Mouse (Mus musculus): ENCODE results near the gene Gm17334. TPM values are rescaled to one million over a fixed set of nuclear protein-coding genes. Genes with fewer than 3 reads are reported as not detected.
A peak's percentile ranks its signal among the peaks of the same experiment; 100 is the strongest.

Gm17334 gene
- polyA plus RNA-seq, 1 experiment: 0.86 TPM

- Histone ChIP-seq H3K4me1 (replicated peaks; ENCODE audit: control insufficient read depth, insufficient read depth, low read length) (peaks cover 28% of the 10 kb centered on the region), H3K36me3 (ENCODE audit: control insufficient read depth, insufficient read depth, low read length) (peaks cover 67% of the 10 kb centered on the region), H3K4me3 (ENCODE audit: control insufficient read depth, insufficient read depth, low read length) (no peak overlapping the region), H3K27me3 (ENCODE audit: control insufficient read depth, insufficient read depth, low read length) (no peaks in the 10 kb centered on the region), H3K27ac (ENCODE audit: control insufficient read depth, insufficient read depth, low read length) (no peak overlapping the region)
- no peak for TF ChIP-seq CTCF (IDR thresholded peaks at IDR 0.05; ENCODE audit: borderline replicate concordance, control insufficient read depth, extremely low read depth, insufficient read depth, low read length, poor library complexity)
- no peak for TF ChIP-seq POLR2A (IDR thresholded peaks at IDR 0.05; ENCODE audit: control insufficient read depth, extremely low read depth, insufficient read depth, low read length, poor library complexity)
- DNase-seq: no peak
- WGBS: 86% methylated on average over 13 of the region's 13 CpGs
These were observed 1.8 kb upstream of the Gm17334 start for GRCm38 (mm10) chr11:53774659-53775255.

- Histone ChIP-seq H3K27ac (ENCODE audit: control insufficient read depth, insufficient read depth, low read length) (no peak overlapping the region), H3K4me3 (ENCODE audit: control insufficient read depth, insufficient read depth, low read length) (no peak overlapping the region), H3K36me3 (ENCODE audit: control insufficient read depth, insufficient read depth, low read length) (peaks cover 61% of the 10 kb centered on the region), H3K4me1 (replicated peaks; ENCODE audit: control insufficient read depth, insufficient read depth, low read length) (peaks cover 36% of the 10 kb centered on the region), H3K27me3 (ENCODE audit: control insufficient read depth, insufficient read depth, low read length) (no peaks in the 10 kb centered on the region)
- TF ChIP-seq CTCF (IDR thresholded peaks at IDR 0.05; ENCODE audit: borderline replicate concordance, control insufficient read depth, extremely low read depth, insufficient read depth, low read length, poor library complexity) (no peak), POLR2A (IDR thresholded peaks at IDR 0.05; ENCODE audit: control insufficient read depth, extremely low read depth, insufficient read depth, low read length, poor library complexity) (no peak)
- no peak for DNase-seq
- WGBS: 92% methylated on average over 16 of the region's 16 CpGs
These were observed 814 bp upstream of the Gm17334 start for GRCm38 (mm10) chr11:53773641-53774360.

- no peak for DNase-seq
- H3K27me3 ChIP-seq (ENCODE audit: control insufficient read depth, insufficient read depth, low read length): no peaks in the 10 kb centered on the region
- peaks cover 34% of the 10 kb centered on the region for H3K4me1 ChIP-seq (replicated peaks; ENCODE audit: control insufficient read depth, insufficient read depth, low read length)
- no peak overlapping the region for H3K27ac ChIP-seq (ENCODE audit: control insufficient read depth, insufficient read depth, low read length)
- peaks cover 49% of the 10 kb centered on the region for H3K36me3 ChIP-seq (ENCODE audit: control insufficient read depth, insufficient read depth, low read length)
- WGBS: 33% methylated on average over 9 of the region's 9 CpGs
- H3K4me3 ChIP-seq (ENCODE audit: control insufficient read depth, insufficient read depth, low read length): peak overlapping the region; percentile 18
- TF ChIP-seq POLR2A (IDR thresholded peaks at IDR 0.05; ENCODE audit: control insufficient read depth, extremely low read depth, insufficient read depth, low read length, poor library complexity) (no peak), CTCF (IDR thresholded peaks at IDR 0.05; ENCODE audit: borderline replicate concordance, control insufficient read depth, extremely low read depth, insufficient read depth, low read length, poor library complexity) (no peak)
These were observed 451 bp downstream of the Gm17334 start for GRCm38 (mm10) chr11:53772536-53772935.

- no peak for DNase-seq
These were observed 1.8 kb downstream of the Gm17334 start for GRCm38 (mm10) chr11:53771001-53771744.

GRCm38 (mm10) chr11:53770125-53770791, 2.7 kb downstream of the Gm17334 start:
- Histone ChIP-seq H3K27ac (ENCODE audit: control insufficient read depth, insufficient read depth, low read length) (peak overlapping the region; percentile 79), H3K36me3 (ENCODE audit: control insufficient read depth, insufficient read depth, low read length) (peaks cover 27% of the 10 kb centered on the region), H3K4me1 (replicated peaks; ENCODE audit: control insufficient read depth, insufficient read depth, low read length) (peaks cover 34% of the 10 kb centered on the region), H3K4me3 (ENCODE audit: control insufficient read depth, insufficient read depth, low read length) (peak overlapping the region; percentile 91), H3K27me3 (ENCODE audit: control insufficient read depth, insufficient read depth, low read length) (no peaks in the 10 kb centered on the region)
- 0 out of 2 replicates have a peak, but pooled peaks have one; percentile 23 for TF ChIP-seq CTCF (IDR thresholded peaks at IDR 0.05; ENCODE audit: borderline replicate concordance, control insufficient read depth, extremely low read depth, insufficient read depth, low read length, poor library complexity)
- no peak for TF ChIP-seq POLR2A (IDR thresholded peaks at IDR 0.05; ENCODE audit: control insufficient read depth, extremely low read depth, insufficient read depth, low read length, poor library complexity)
- under 1% methylated on average over 75 of the region's 75 CpGs for WGBS
- DNase-seq: peak; percentile 74

More at GRCm38 (mm10) chr11:53771001-53771744, 1.8 kb downstream of the Gm17334 start:
- Histone ChIP-seq H3K36me3 (ENCODE audit: control insufficient read depth, insufficient read depth, low read length) (peaks cover 36% of the 10 kb centered on the region), H3K27me3 (ENCODE audit: control insufficient read depth, insufficient read depth, low read length) (no peaks in the 10 kb centered on the region), H3K4me1 (replicated peaks; ENCODE audit: control insufficient read depth, insufficient read depth, low read length) (peaks cover 34% of the 10 kb centered on the region), H3K27ac (ENCODE audit: control insufficient read depth, insufficient read depth, low read length) (no peak overlapping the region), H3K4me3 (ENCODE audit: control insufficient read depth, insufficient read depth, low read length) (peak overlapping the region; percentile 40)
- 6% methylated on average over 11 of the region's 11 CpGs for WGBS
- TF ChIP-seq POLR2A (IDR thresholded peaks at IDR 0.05; ENCODE audit: control insufficient read depth, extremely low read depth, insufficient read depth, low read length, poor library complexity): no peak
- TF ChIP-seq CTCF (IDR thresholded peaks at IDR 0.05; ENCODE audit: borderline replicate concordance, control insufficient read depth, extremely low read depth, insufficient read depth, low read length, poor library complexity): no peak

GRCm38 (mm10) chr11:53769760-53770124, 3.2 kb downstream of the Gm17334 start, which contains the start of gene Irf1:
TSS of gene Irf1 (plus strand) at chr11:53770014.
- peaks cover 35% of the 10 kb centered on the region for H3K4me1 ChIP-seq (replicated peaks; ENCODE audit: control insufficient read depth, insufficient read depth, low read length)

More at GRCm38 (mm10) chr11:53769760-53770124, 3.2 kb downstream of the Gm17334 start, which contains the start of gene Irf1:
- TF ChIP-seq CTCF (IDR thresholded peaks at IDR 0.05; ENCODE audit: borderline replicate concordance, control insufficient read depth, extremely low read depth, insufficient read depth, low read length, poor library complexity): no peak
- TF ChIP-seq POLR2A (IDR thresholded peaks at IDR 0.05; ENCODE audit: control insufficient read depth, extremely low read depth, insufficient read depth, low read length, poor library complexity): peak; percentile 55; the same call in 1 of the 2 replicates
- Histone ChIP-seq H3K4me3 (ENCODE audit: control insufficient read depth, insufficient read depth, low read length) (peak within 1 kb of the TSS; percentile 91), H3K27me3 (ENCODE audit: control insufficient read depth, insufficient read depth, low read length) (no peaks in the 10 kb centered on the region), H3K36me3 (ENCODE audit: control insufficient read depth, insufficient read depth, low read length) (peaks cover 22% of the 10 kb centered on the region), H3K27ac (ENCODE audit: control insufficient read depth, insufficient read depth, low read length) (peak within 1 kb of the TSS; percentile 79)
- peak; percentile 97 for DNase-seq
- under 1% methylated on average over 39 of the region's 40 CpGs for WGBS

All from thymus, adult 2 months (tissue).